Mouse (Mus musculus): ENCODE measurements at regions not wholly inside any gene's neighbourhood (a gene's known extent, or its start where the extent isn't known, plus 50 kb on each side); places are given as distances from the start of the nearest gene placed in this dataset.

GRCm38 (mm10) chr9:115492431-115493171 is 182.4 kb upstream of the Stt3b start:
- TF ChIP-seq CTCF (IDR thresholded peaks at IDR 0.05; ENCODE audit: control insufficient read depth, insufficient read depth, insufficient replicate concordance, low read depth, low read length) (no peak), POLR2A (IDR thresholded peaks at IDR 0.05; ENCODE audit: control insufficient read depth, low read depth, low read length) (no peak)
